Mouse (Mus musculus): ENCODE measurements around the gene Fam196a. TPM values are rescaled to one million over a fixed set of nuclear protein-coding genes. Genes with fewer than 3 reads are reported as not detected.

The Fam196a gene
- polyA plus RNA-seq (2014; fragmentation: Illumina TruSeq; extraction: RNeasy Lipid Tissue Mini Kit (QIAGEN cat#74804); ENCODE audit: low read depth, low replicate concordance), result not detected

DNA sequence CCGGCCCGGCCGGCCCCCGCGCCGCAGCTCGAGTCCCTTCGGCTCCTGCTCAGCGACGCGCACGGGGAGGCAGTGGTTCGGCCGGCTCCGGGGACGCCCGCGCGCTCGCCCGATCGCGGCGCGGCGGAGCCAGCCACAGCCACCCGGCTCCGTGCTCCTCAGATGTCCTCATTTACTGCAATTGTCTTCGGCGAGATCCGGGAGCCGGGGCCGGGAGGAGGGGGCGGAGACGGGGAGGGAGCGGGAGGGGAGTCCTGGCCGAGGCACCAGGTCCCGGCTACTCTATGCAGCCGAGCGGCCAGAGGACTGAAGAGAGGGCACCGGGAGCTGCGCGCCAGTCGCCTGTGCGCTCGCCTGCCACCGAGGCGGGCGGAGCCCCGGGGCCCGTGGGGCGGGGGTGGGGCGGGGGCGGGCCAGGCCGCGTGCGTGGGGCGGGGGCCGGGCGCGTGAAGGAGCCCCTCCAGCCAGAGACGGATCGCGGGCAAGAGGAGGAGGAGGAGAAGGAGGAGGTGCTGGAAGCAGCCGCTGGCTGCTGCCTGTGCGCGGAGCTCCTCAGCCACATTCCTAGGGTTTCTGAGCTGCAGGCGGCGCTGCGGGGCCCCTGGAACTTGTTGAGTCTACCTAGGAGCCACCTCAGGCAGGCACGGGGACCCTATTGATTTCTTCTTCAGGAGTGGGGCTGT is at the start of gene Fam196a:
Gene Fam196a, minus strand, starts transcription at position 504 of the 683 bp plus-strand sequence.

Data from kidney, adult 10 weeks (tissue).